Mouse (Mus musculus) embryonic facial prominence, embryonic 10.5 days (tissue): ENCODE results near the gene Nfasc. TPM values are rescaled to one million over a fixed set of nuclear protein-coding genes. Genes with fewer than 3 reads are reported as not detected.
A peak's percentile ranks its signal among the peaks of the same experiment; 100 is the strongest.

Experiments used
- DNase-seq: peaks from one replicate; pipeline ENCODE4 v3.0.0-alpha.2; 2017; ENCODE audit warnings: low spot score
- H3K27ac ChIP-seq: fragments of 300-500 bp; sonication (generic); replicated peaks from 2 replicates; pipeline ENCODE4 v1.5.1; 2016; ENCODE audit warnings: mild to moderate bottlenecking
- H3K27me3 ChIP-seq: fragments of 300-500 bp; sonication (generic); replicated peaks from 2 replicates; pipeline ENCODE4 v1.6.1; 2016; ENCODE audit warnings: low read depth, mild to moderate bottlenecking; ENCODE audit not compliant: poor library complexity, severe bottlenecking
- H3K36me3 ChIP-seq: fragments of 300-500 bp; sonication (generic); replicated peaks from 2 replicates; pipeline ENCODE4 v1.6.1; 2016; ENCODE audit warnings: mild to moderate bottlenecking, moderate library complexity
- H3K4me1 ChIP-seq: fragments of 300-500 bp; sonication (generic); 2 replicates; pipeline ENCODE4 v1.6.1; 2016
- H3K4me3 ChIP-seq: fragments of 300-500 bp; sonication (generic); 2 replicates; pipeline ENCODE4 v1.5.1; 2016; ENCODE audit warnings: mild to moderate bottlenecking, moderate library complexity
- H3K9me3 ChIP-seq: fragments of 300-500 bp; sonication (generic); 2 replicates; pipeline ENCODE4 v1.6.1; 2016; ENCODE audit warnings: mild to moderate bottlenecking
- WGBS: fragments of 180-500 bp; shearing (Covaris S2); methylation state at CpG from one replicate; pipeline ENCODE4 v1.1.7; 2016; 5-methylcytosine and 5-hydroxymethylcytosine counted together
- polyA plus RNA-seq: library from polyadenylated mRNA; unstranded; fragments of >200 nt; fragmentation: Nextera tagmentation; extraction: Ambion mirVana; gene quantifications from 2 replicates; pipeline ENCODE4 v1.2.1, GENCODE M21; 2016

Gene Nfasc
- polyA plus RNA-seq, 1 experiment from 2014 or later = 5.2 TPM

DNA sequence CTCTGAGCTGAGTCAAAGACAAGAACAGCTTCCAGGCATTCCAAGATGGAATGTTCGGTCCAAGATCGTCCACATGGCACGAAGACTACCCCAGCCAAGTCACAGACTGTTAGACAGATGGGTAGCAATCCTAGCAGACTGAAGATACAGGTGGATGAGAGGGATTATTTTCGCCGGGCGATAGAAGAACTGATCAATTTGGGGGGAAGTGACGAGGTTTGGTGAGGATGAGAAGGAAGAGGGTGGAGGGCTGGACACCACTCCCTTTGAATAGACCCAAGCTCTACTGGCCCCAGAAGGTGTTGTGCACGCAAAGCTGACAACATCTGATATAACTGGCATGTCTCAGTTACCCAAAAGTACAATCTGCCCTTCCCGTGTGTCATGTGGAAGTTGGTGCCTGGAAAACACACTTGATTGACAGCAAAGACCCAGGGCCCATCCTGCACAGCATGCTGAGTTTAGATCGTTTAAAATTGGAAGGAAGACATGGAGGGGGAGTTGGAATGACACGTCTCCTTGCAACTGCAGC, 150.1 kb downstream of the Nfasc start:
- H3K27me3 ChIP-seq = peaks cover 4% of the 10 kb centered on the region; the same call in 1 of the 2 replicates
- H3K4me3 ChIP-seq = no peak overlapping the region
- H3K9me3 ChIP-seq = no peaks in the 10 kb centered on the region
- no peak overlapping the region for H3K27ac ChIP-seq
- no peaks in the 10 kb centered on the region for H3K36me3 ChIP-seq
- peaks cover 25% of the 10 kb centered on the region for H3K4me1 ChIP-seq
- no peak for DNase-seq
- WGBS = 83% methylated on average over 11 of the region's 11 CpGs

- H3K4me1 ChIP-seq = peaks cover 42% of the 10 kb centered on the region
- H3K27ac ChIP-seq = peak overlapping the region; percentile 32; the same call in 1 of the 2 replicates
- WGBS = 46% methylated on average over 15 of the region's 15 CpGs
- H3K4me3 ChIP-seq = no peak overlapping the region
- no peaks in the 10 kb centered on the region for H3K9me3 ChIP-seq
- H3K27me3 ChIP-seq = no peaks in the 10 kb centered on the region
- no peaks in the 10 kb centered on the region for H3K36me3 ChIP-seq
- DNase-seq = peak; percentile 34
These were observed 154.9 kb downstream of the Nfasc start for GRCm38 (mm10) chr1:132586679-132587201.

DNA sequence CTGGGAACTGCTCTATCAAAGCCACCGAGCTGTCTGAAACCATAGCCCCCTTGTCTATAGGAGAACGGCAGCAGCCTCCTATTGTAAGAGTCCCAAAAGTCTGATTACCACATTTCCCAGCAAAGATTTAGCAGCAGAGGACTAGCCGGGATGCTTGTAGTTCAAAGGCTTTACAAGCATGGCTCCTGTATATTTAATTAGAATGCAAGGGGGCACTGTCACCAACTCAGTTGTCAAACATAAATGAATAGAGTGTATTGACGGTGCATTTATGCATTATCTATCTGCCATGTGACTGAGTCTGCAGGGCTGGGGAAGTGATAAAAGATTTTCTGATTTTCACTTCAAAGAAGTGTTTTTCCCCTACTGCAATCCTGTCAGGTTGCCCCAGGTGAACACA, 156.2 kb downstream of the Nfasc start:
- Histone ChIP-seq H3K4me1 (peaks cover 56% of the 10 kb centered on the region), H3K9me3 (no peaks in the 10 kb centered on the region), H3K27me3 (no peaks in the 10 kb centered on the region), H3K36me3 (no peaks in the 10 kb centered on the region), H3K4me3 (no peak overlapping the region), H3K27ac (no peak overlapping the region)
- WGBS = 81% methylated on average over 4 of the region's 4 CpGs
- DNase-seq = no peak

DNA sequence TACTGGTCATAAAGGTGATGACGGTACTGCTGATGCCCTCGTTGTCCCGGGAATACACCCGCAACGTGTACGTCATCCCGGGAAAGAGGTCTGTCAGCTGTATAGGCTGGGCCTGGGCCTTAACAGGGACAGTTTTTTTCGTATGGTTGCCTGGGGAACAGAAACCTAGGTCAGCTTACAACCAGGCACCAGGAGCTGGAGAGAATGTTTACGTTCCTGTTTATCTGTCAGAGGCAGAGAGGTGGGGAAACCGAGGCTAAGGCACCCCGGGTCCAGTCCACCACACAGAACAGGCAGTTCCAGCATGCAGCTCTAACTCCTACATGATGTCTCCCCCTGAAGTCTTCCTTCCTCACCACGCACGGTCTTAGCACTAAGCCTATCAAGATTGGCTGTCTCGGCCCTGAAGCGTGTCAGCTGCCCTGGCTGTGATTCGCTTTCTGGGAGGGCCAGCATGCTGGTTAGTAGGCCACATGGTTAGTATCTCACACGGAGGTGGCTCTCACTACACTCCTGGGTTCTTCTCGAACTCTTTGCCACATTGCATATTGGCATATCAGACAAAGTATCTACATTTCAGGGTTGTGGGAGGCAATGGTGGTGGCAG, 158.5 kb downstream of the Nfasc start:
- DNase-seq = no peak
- 85% methylated on average over 18 of the region's 18 CpGs for WGBS
- Histone ChIP-seq H3K36me3 (no peaks in the 10 kb centered on the region), H3K27ac (peak overlapping the region; percentile 65), H3K4me1 (peaks cover 73% of the 10 kb centered on the region), H3K4me3 (no peak overlapping the region), H3K27me3 (no peaks in the 10 kb centered on the region), H3K9me3 (no peaks in the 10 kb centered on the region)

DNA sequence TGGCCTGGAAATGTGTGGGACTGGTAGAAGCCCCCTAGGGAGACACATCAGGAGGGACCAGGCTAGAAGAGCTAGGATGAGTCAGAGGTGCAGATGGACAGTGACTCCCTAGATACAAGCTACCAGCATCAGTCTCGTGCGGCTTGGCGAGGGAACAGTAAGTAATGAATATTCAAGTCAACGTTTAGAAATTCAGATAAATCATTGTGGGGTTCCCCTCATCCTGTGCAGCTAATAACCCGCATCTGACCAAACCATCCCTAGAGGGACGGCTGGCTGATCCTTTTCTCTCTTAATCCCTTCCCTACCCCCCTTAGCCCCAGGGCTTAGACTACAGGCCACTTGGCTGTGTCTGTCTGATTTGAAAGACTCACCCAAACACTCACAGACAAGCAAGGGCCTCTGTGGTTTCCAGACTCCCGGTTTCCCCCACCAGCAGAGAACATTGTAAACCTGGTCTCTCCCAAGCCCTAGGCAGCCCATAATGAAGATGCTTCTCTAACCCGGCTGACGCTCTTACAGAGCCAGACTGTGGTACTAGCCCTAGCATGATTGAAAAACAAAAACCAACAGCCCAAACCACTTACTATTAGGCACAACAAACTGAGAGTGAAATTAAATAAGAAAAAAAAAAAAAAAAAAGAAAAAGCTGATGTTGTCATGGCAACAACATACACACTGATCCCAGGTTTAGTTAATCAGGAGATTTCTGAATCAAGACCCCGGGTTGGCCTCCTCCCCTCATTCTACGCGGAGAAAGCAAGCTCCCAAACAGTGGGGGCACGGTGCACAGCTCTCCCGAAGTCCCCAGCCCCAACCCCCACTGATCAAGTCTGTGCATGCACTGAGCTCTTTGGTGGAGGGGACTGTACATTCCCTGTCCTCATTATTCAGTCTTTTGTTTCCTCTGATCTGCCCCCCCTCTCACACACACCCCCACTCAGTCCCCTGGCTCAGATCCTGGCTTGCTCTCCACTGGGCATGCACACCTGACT, 159.5 kb downstream of the Nfasc start:
- Histone ChIP-seq H3K36me3 (no peaks in the 10 kb centered on the region), H3K4me3 (no peak overlapping the region), H3K27ac (peak overlapping the region; percentile 65), H3K27me3 (no peaks in the 10 kb centered on the region; the same call in 1 of the 2 replicates), H3K9me3 (no peaks in the 10 kb centered on the region), H3K4me1 (peaks cover 68% of the 10 kb centered on the region)
- WGBS = 49% methylated on average over 14 of the region's 14 CpGs
- peak; percentile 41 for DNase-seq

DNA sequence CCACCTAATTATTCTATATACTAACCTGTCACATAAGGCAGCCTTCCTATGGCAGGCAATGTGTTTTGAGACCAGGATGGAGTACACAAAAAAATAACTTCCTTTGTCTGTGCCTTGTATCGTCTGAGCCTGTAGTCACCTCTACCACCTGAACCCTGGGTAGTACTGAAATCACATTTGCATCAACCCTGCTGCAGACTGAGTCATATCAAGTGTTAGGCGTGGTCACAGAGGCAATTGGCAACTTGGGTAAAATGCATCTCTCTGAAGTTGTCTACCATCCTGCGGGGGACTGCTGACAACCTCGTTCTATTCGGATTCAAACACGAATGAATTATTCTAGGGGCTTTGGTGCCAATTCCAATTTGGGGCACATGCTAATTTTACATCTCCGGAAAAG, 161.5 kb downstream of the Nfasc start:
- WGBS = 94% methylated on average over 7 of the region's 7 CpGs
- DNase-seq = no peak
- Histone ChIP-seq H3K4me3 (no peak overlapping the region), H3K27ac (no peak overlapping the region), H3K36me3 (no peaks in the 10 kb centered on the region), H3K27me3 (no peaks in the 10 kb centered on the region; the same call in 1 of the 2 replicates), H3K4me1 (peaks cover 55% of the 10 kb centered on the region), H3K9me3 (no peaks in the 10 kb centered on the region)

- 94% methylated on average over 8 of the region's 8 CpGs for WGBS
- DNase-seq = no peak
- Histone ChIP-seq H3K27me3 (no peaks in the 10 kb centered on the region; the same call in 1 of the 2 replicates), H3K4me3 (no peak overlapping the region), H3K36me3 (no peaks in the 10 kb centered on the region), H3K4me1 (peaks cover 32% of the 10 kb centered on the region), H3K27ac (no peak overlapping the region), H3K9me3 (no peaks in the 10 kb centered on the region)
These were observed 164.8 kb downstream of the Nfasc start for GRCm38 (mm10) chr1:132576845-132577244.

DNA sequence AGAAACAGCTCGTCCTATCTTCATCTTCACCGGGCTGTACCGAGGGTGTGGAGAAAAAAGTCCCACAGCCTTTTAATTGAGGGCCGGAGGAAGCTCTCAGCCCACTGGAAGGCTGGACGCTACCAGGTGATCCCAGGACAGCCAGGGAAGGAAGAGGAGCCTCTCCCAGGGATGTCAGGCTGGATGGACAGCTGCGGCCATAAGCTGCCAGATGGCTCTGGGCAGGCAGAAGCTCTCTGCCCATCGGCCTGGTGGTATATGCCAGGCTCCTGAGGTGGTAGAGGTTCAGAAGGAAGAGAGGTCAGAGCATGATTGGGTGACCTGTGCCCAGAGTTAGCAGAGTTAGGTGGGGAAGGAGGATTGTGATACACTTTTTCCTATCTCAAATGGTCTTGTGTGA, 168.7 kb downstream of the Nfasc start:
- Histone ChIP-seq H3K4me1 (no peaks in the 10 kb centered on the region), H3K27me3 (peaks cover 3% of the 10 kb centered on the region; the same call in 1 of the 2 replicates), H3K9me3 (no peaks in the 10 kb centered on the region), H3K27ac (no peak overlapping the region), H3K36me3 (no peaks in the 10 kb centered on the region), H3K4me3 (no peak overlapping the region)
- WGBS = 93% methylated on average over 7 of the region's 7 CpGs
- no peak for DNase-seq

- H3K4me3 ChIP-seq = no peak overlapping the region
These were observed 170.0 kb downstream of the Nfasc start for GRCm38 (mm10) chr1:132571613-132572012.

GRCm38 (mm10) chr1:132570906-132571305, 170.7 kb downstream of the Nfasc start:
- DNase-seq = no peak

More at GRCm38 (mm10) chr1:132571613-132572012, 170.0 kb downstream of the Nfasc start:
- Histone ChIP-seq H3K27me3 (peaks cover 3% of the 10 kb centered on the region; the same call in 1 of the 2 replicates), H3K36me3 (no peaks in the 10 kb centered on the region), H3K4me1 (0 out of 2 replicates have a peak, but pooled peaks cover 2% of the 10 kb centered on the region), H3K9me3 (no peaks in the 10 kb centered on the region), H3K27ac (no peak overlapping the region)
- no peak for DNase-seq
- 98% methylated on average over 1 of the region's 1 CpGs for WGBS

DNA sequence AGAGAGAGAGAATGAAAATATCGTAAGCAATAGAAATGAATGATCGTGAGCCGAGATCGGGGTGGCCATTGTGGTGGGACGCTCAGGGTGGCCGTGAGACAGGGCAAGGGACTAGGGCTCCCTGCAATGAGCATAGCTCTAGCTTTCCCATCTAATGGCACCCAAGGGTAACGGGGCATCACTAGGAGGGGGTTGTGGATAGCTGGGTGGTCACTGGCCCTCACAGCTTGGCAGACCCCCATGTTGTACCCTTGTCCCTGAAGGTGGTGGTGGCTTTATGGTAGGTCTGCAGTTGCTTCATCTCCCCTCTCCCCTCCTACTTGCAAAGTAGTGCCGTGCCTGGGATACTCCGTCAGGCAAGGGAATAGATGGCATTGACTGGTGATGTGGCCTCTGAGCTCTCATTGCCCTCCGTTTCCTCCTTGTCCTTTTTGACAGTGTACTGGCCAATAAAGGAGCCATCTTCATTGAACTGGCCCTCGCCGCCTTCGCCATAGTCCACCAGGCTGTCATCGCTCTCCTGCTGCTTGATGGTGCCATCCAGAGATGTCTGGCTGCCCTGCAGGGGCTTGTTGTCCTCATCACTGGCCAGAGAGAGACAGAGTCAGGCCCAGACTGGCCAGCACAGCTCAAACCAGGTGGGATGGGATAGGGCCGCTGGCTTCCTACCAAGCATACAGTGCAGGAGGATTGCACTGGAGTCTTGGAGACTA, 171.4 kb downstream of the Nfasc start:
- WGBS = 93% methylated on average over 15 of the region's 15 CpGs

More at GRCm38 (mm10) chr1:132570906-132571305, 170.7 kb downstream of the Nfasc start:
- 0 out of 2 replicates have a peak, but pooled peaks cover 2% of the 10 kb centered on the region for H3K4me1 ChIP-seq
- H3K36me3 ChIP-seq = no peaks in the 10 kb centered on the region
- no peaks in the 10 kb centered on the region for H3K9me3 ChIP-seq
- peaks cover 6% of the 10 kb centered on the region; the same call in 1 of the 2 replicates for H3K27me3 ChIP-seq
- no peak overlapping the region for H3K4me3 ChIP-seq
- WGBS = 92% methylated on average over 8 of the region's 8 CpGs
- no peak overlapping the region for H3K27ac ChIP-seq

More for the DNA sequence above, 171.4 kb downstream of the Nfasc start:
- no peak for DNase-seq
- H3K36me3 ChIP-seq = no peaks in the 10 kb centered on the region
- no peak overlapping the region for H3K27ac ChIP-seq
- no peaks in the 10 kb centered on the region for H3K9me3 ChIP-seq
- no peak overlapping the region for H3K4me3 ChIP-seq
- peaks cover 7% of the 10 kb centered on the region; the same call in 1 of the 2 replicates for H3K4me1 ChIP-seq
- H3K27me3 ChIP-seq = peaks cover 6% of the 10 kb centered on the region; the same call in 1 of the 2 replicates
